Mouse (Mus musculus) stomach, postnatal 0 days (tissue): ENCODE results near the gene Hyal2.
A peak's percentile ranks its signal among the peaks of the same experiment; 100 is the strongest.

Experiments used
- CTCF ChIP-seq: IDR thresholded peaks from 2 replicates; pipeline ENCODE4 v1.5.1; 2016; ENCODE audit warnings: antibody characterized with exemption, low read depth, mild to moderate bottlenecking, moderate library complexity
- EP300 ChIP-seq: optimal IDR thresholded peaks from 2 replicates; pipeline ENCODE3; 2016; ENCODE audit warnings: antibody characterized with exemption

- TF ChIP-seq CTCF (peak; percentile 27), EP300 (no peak)
These were observed 890 bp upstream of the Hyal2 start for GRCm38 (mm10) chr9:107566855-107567254.
